Mouse (Mus musculus): ENCODE results near the gene Hcfc1r1.

The Hcfc1r1 gene

DNA sequence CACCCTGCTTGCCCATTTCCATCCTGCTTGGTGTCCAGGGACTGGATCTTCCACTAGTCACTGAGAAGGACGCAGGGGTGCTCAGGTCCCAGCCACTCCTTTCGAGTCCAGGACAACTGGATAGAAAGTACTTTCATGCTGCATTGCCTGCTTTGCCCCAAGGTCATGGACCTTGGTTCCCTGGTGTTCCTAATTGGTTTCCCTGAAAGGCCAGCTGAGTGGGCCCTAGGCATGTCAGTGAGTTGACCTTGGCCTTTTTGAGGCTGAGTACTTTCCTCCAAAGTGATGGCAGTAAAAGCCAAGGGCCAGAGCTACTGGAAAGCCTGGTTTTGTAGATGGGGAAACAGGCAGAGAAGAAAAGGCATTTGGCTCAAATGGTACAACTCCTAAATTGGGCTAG, 48.5 kb downstream of the Hcfc1r1 start:
- no peak for DNase-seq (ENCODE audit: low spot score)

DNA sequence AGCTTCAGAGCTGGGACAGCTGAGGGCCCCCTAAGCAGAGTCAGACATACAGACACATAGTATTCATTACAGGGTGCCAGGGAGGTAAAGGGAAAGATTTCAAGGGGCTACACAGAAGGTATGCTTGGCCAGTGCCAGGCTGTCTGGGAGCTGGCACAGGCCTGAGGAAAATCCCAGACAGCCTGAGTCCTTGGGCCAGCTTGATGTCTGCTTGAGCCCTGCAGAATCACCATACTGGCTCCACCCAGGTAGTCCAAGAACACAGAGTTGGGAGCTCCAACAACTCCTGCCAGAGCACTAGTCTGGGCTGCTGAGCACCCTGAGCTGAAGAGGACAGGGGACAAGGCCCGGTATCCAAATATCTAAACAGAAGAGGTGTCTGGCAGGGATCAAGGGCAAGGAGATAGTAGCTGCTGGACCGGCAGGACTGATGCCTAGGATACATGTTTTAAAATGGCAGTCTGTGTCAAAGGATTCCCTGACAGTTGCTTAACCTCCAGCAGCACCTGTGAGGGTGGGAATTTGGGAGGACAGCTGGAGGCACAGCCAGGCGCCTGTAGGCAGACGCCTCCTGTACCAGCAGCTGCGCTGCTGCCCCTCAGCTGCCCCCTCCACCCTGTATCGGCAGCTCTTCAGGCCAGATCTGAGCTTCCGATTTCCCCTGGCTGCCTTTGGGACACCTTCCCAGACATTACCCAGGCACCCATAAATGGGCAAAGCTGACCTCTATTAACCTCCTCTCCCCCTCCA, 49.2 kb downstream of the Hcfc1r1 start, which contains the start of gene 1520401A03Rik:
Gene 1520401A03Rik (minus strand): TSS at position 408 of the 750 bp plus-strand sequence.
- no peak for DNase-seq (ENCODE audit: low spot score)

Measured in testis, postnatal 10 days (tissue).